Mouse (Mus musculus) forebrain, embryonic 15.5 days (tissue): ENCODE data around the gene Soga1. TPM values are rescaled to one million over a fixed set of nuclear protein-coding genes. Genes with fewer than 3 reads are reported as not detected.

Source experiments
- ATAC-seq: fragments of 200-750 bp; cut with Nextera tagmentation; replicated peaks from 2 replicates; pipeline ENCODE4 v1.8.0; 2017; ENCODE audit warnings: mild to moderate bottlenecking, moderate TSS enrichment, moderate library complexity
- H3K27ac ChIP-seq: fragments of 300-500 bp; sonication (generic); replicated peaks from 2 replicates; pipeline ENCODE4 v1.5.1; 2015; ENCODE audit warnings: mild to moderate bottlenecking, inconsistent platforms
- H3K27me3 ChIP-seq: fragments of 300-500 bp; sonication (generic); 2 replicates; pipeline ENCODE4 v1.6.1; 2015; ENCODE audit warnings: inconsistent platforms
- H3K36me3 ChIP-seq: fragments of 300-500 bp; sonication (generic); 2 replicates; pipeline ENCODE4 v1.6.1; 2015; ENCODE audit warnings: mild to moderate bottlenecking, inconsistent platforms
- H3K4me1 ChIP-seq: fragments of 300-500 bp; sonication (generic); 2 replicates; pipeline ENCODE4 v1.6.1; 2015; ENCODE audit warnings: inconsistent platforms
- H3K4me2 ChIP-seq: fragments of 300-500 bp; sonication (generic); replicated peaks from 2 replicates; pipeline ENCODE4 v1.6.1; 2015; ENCODE audit warnings: mild to moderate bottlenecking, inconsistent platforms
- H3K4me3 ChIP-seq: fragments of 300-500 bp; sonication (generic); 2 replicates; pipeline ENCODE4 v1.5.1; 2015; ENCODE audit warnings: mild to moderate bottlenecking, inconsistent platforms
- H3K9ac ChIP-seq: fragments of 300-500 bp; sonication (generic); replicated peaks from 2 replicates; pipeline ENCODE4 v1.6.1; 2015; ENCODE audit warnings: mild to moderate bottlenecking, inconsistent platforms
- H3K9me3 ChIP-seq: fragments of 300-500 bp; sonication (generic); 2 replicates; pipeline ENCODE4 v1.6.1; 2016; ENCODE audit warnings: inconsistent platforms
- WGBS: fragments of 180-500 bp; shearing (Covaris S2); methylation state at CpG from one replicate; pipeline ENCODE4 v1.1.7; 2015; ENCODE audit warnings: mixed read lengths; 5-methylcytosine and 5-hydroxymethylcytosine counted together
- polyA plus RNA-seq: library from polyadenylated mRNA; unstranded; fragments of >200 nt; fragmentation: Nextera tagmentation; extraction: Ambion mirVana; gene quantifications from 2 replicates; pipeline ENCODE4 v1.2.1, GENCODE M21; 2015

The Soga1 gene
- polyA plus RNA-seq, 1 experiment from 2014 or later = 5.7 TPM

GRCm38 (mm10) chr2:157058342-157058998, 20.6 kb downstream of the Soga1 start:
- peaks cover 22% of the 10 kb centered on the region for H3K36me3 ChIP-seq

GRCm38 (mm10) chr2:157057758-157058157, 21.3 kb downstream of the Soga1 start:
- no peak for ATAC-seq

More at GRCm38 (mm10) chr2:157058342-157058998, 20.6 kb downstream of the Soga1 start:
- Histone ChIP-seq H3K4me3 (peak overlapping the region; percentile 10; the same call in 1 of the 2 replicates), H3K9me3 (no peaks in the 10 kb centered on the region), H3K9ac (peak overlapping the region; percentile 16), H3K4me2 (peak overlapping the region; percentile 34), H3K4me1 (peaks cover 64% of the 10 kb centered on the region), H3K27me3 (no peaks in the 10 kb centered on the region), H3K27ac (peak overlapping the region; percentile 94)
- WGBS = 8% methylated on average over 18 of the region's 18 CpGs
- peak; percentile 90 for ATAC-seq

GRCm38 (mm10) chr2:157057186-157057585, 21.9 kb downstream of the Soga1 start:
- Histone ChIP-seq H3K4me3 (no peak overlapping the region), H3K27ac (peak overlapping the region; percentile 94), H3K9ac (no peak overlapping the region), H3K4me1 (peaks cover 53% of the 10 kb centered on the region), H3K36me3 (peaks cover 33% of the 10 kb centered on the region), H3K4me2 (no peak overlapping the region), H3K9me3 (no peaks in the 10 kb centered on the region), H3K27me3 (no peaks in the 10 kb centered on the region)
- WGBS = 80% methylated on average over 3 of the region's 3 CpGs
- no peak for ATAC-seq

More at GRCm38 (mm10) chr2:157057758-157058157, 21.3 kb downstream of the Soga1 start:
- H3K36me3 ChIP-seq = peaks cover 28% of the 10 kb centered on the region
- WGBS = 71% methylated on average over 4 of the region's 4 CpGs
- H3K4me1 ChIP-seq = peaks cover 57% of the 10 kb centered on the region
- no peak overlapping the region for H3K4me3 ChIP-seq
- H3K27me3 ChIP-seq = no peaks in the 10 kb centered on the region
- peak overlapping the region; percentile 94 for H3K27ac ChIP-seq
- H3K9ac ChIP-seq = no peak overlapping the region
- H3K9me3 ChIP-seq = no peaks in the 10 kb centered on the region
- no peak overlapping the region for H3K4me2 ChIP-seq

GRCm38 (mm10) chr2:157055721-157056120, 23.3 kb downstream of the Soga1 start:
- WGBS = 93% methylated on average over 6 of the region's 6 CpGs

GRCm38 (mm10) chr2:157054816-157055215, 24.2 kb downstream of the Soga1 start:
- Histone ChIP-seq H3K4me3 (no peak overlapping the region), H3K4me2 (no peak overlapping the region), H3K27me3 (no peaks in the 10 kb centered on the region), H3K4me1 (peaks cover 60% of the 10 kb centered on the region), H3K9ac (no peak overlapping the region), H3K9me3 (no peaks in the 10 kb centered on the region), H3K36me3 (peaks cover 33% of the 10 kb centered on the region), H3K27ac (peak overlapping the region; percentile 49)
- 0 out of 2 replicates have a peak, but pooled peaks have one; percentile 16 for ATAC-seq
- 53% methylated on average over 5 of the region's 5 CpGs for WGBS

More at GRCm38 (mm10) chr2:157055721-157056120, 23.3 kb downstream of the Soga1 start:
- peaks cover 56% of the 10 kb centered on the region for H3K4me1 ChIP-seq
- H3K9ac ChIP-seq = no peak overlapping the region
- ATAC-seq = no peak
- no peaks in the 10 kb centered on the region for H3K9me3 ChIP-seq
- no peaks in the 10 kb centered on the region for H3K27me3 ChIP-seq
- 0 out of 2 replicates have a peak overlapping the region, but pooled peaks have one; percentile 49 for H3K27ac ChIP-seq
- no peak overlapping the region for H3K4me2 ChIP-seq
- peaks cover 37% of the 10 kb centered on the region for H3K36me3 ChIP-seq
- H3K4me3 ChIP-seq = no peak overlapping the region

GRCm38 (mm10) chr2:157054297-157054696, 24.8 kb downstream of the Soga1 start:
- H3K9me3 ChIP-seq = no peaks in the 10 kb centered on the region
- H3K27ac ChIP-seq = peak overlapping the region; percentile 49
- peaks cover 61% of the 10 kb centered on the region for H3K4me1 ChIP-seq
- no peak overlapping the region for H3K9ac ChIP-seq
- H3K4me2 ChIP-seq = no peak overlapping the region
- H3K36me3 ChIP-seq = peaks cover 28% of the 10 kb centered on the region
- 94% methylated on average over 8 of the region's 8 CpGs for WGBS
- H3K27me3 ChIP-seq = no peaks in the 10 kb centered on the region
- no peak for ATAC-seq
- no peak overlapping the region for H3K4me3 ChIP-seq

- Histone ChIP-seq H3K27ac (no peak overlapping the region), H3K4me2 (no peak overlapping the region), H3K9me3 (no peaks in the 10 kb centered on the region), H3K4me3 (no peak overlapping the region), H3K9ac (no peak overlapping the region), H3K36me3 (peaks cover 25% of the 10 kb centered on the region), H3K4me1 (peaks cover 61% of the 10 kb centered on the region), H3K27me3 (no peaks in the 10 kb centered on the region)
- 78% methylated on average over 4 of the region's 4 CpGs for WGBS
- ATAC-seq = no peak
These were observed 25.3 kb downstream of the Soga1 start for GRCm38 (mm10) chr2:157053787-157054186.

- WGBS = 94% methylated on average over 5 of the region's 5 CpGs
- Histone ChIP-seq H3K36me3 (peaks cover 25% of the 10 kb centered on the region), H3K4me3 (no peak overlapping the region), H3K27ac (no peak overlapping the region), H3K9ac (no peak overlapping the region), H3K4me1 (peaks cover 61% of the 10 kb centered on the region), H3K27me3 (no peaks in the 10 kb centered on the region), H3K4me2 (no peak overlapping the region), H3K9me3 (no peaks in the 10 kb centered on the region)
- no peak for ATAC-seq
These were observed 25.9 kb downstream of the Soga1 start for GRCm38 (mm10) chr2:157053124-157053523.

GRCm38 (mm10) chr2:157052448-157052847, 26.6 kb downstream of the Soga1 start:
- H3K36me3 ChIP-seq = peaks cover 25% of the 10 kb centered on the region
- 88% methylated on average over 8 of the region's 8 CpGs for WGBS
- no peak overlapping the region for H3K4me2 ChIP-seq
- peaks cover 61% of the 10 kb centered on the region for H3K4me1 ChIP-seq
- H3K9ac ChIP-seq = no peak overlapping the region
- no peaks in the 10 kb centered on the region for H3K9me3 ChIP-seq
- H3K4me3 ChIP-seq = no peak overlapping the region
- no peak for ATAC-seq
- H3K27me3 ChIP-seq = no peaks in the 10 kb centered on the region
- no peak overlapping the region for H3K27ac ChIP-seq

GRCm38 (mm10) chr2:157049831-157050243, 29.2 kb downstream of the Soga1 start:
- H3K4me3 ChIP-seq = 0 out of 2 replicates have a peak overlapping the region, but pooled peaks have one; percentile 0
- peak overlapping the region; percentile 85 for H3K27ac ChIP-seq
- no peaks in the 10 kb centered on the region for H3K9me3 ChIP-seq
- no peaks in the 10 kb centered on the region for H3K27me3 ChIP-seq
- peak overlapping the region; percentile 17 for H3K4me2 ChIP-seq
- 0 out of 2 replicates have a peak overlapping the region, but pooled peaks have one; percentile 1 for H3K9ac ChIP-seq
- H3K36me3 ChIP-seq = peaks cover 38% of the 10 kb centered on the region
- 15% methylated on average over 8 of the region's 8 CpGs for WGBS
- peak; percentile 89 for ATAC-seq
- peaks cover 53% of the 10 kb centered on the region for H3K4me1 ChIP-seq

GRCm38 (mm10) chr2:157048395-157049181, 30.5 kb downstream of the Soga1 start:
- Histone ChIP-seq H3K9ac (no peak overlapping the region), H3K4me1 (peaks cover 54% of the 10 kb centered on the region)

GRCm38 (mm10) chr2:157046956-157047355, 32.1 kb downstream of the Soga1 start:
- H3K4me2 ChIP-seq = no peak overlapping the region
- H3K4me1 ChIP-seq = peaks cover 62% of the 10 kb centered on the region
- WGBS = 88% methylated on average over 5 of the region's 5 CpGs
- ATAC-seq = no peak
- no peak overlapping the region for H3K27ac ChIP-seq
- peaks cover 30% of the 10 kb centered on the region for H3K36me3 ChIP-seq
- H3K4me3 ChIP-seq = no peak overlapping the region
- H3K27me3 ChIP-seq = no peaks in the 10 kb centered on the region
- H3K9ac ChIP-seq = no peak overlapping the region
- no peaks in the 10 kb centered on the region for H3K9me3 ChIP-seq

More at GRCm38 (mm10) chr2:157048395-157049181, 30.5 kb downstream of the Soga1 start:
- H3K4me2 ChIP-seq = no peak overlapping the region
- no peak overlapping the region for H3K4me3 ChIP-seq
- no peaks in the 10 kb centered on the region for H3K27me3 ChIP-seq
- H3K36me3 ChIP-seq = peaks cover 42% of the 10 kb centered on the region
- no peak for ATAC-seq
- H3K27ac ChIP-seq = peak overlapping the region; percentile 85
- WGBS = 66% methylated on average over 13 of the region's 13 CpGs
- no peaks in the 10 kb centered on the region for H3K9me3 ChIP-seq
